Mouse (Mus musculus) kidney, postnatal 0 days (tissue): ENCODE data around the gene Abt1. TPM values are rescaled to one million over a fixed set of nuclear protein-coding genes. Genes with fewer than 3 reads are reported as not detected.

Experiments
- ATAC-seq: fragments of 200-750 bp; cut with Nextera tagmentation; replicated peaks from 2 replicates; pipeline ENCODE4 v1.8.0; 2017; ENCODE audit warnings: low read depth, moderate number of reproducible peaks, moderate TSS enrichment, moderate library complexity; ENCODE audit not compliant: low FRiP score
- DNase-seq: peaks from one replicate; pipeline ENCODE4 v3.0.0-alpha.2; 2016; ENCODE audit warnings: low spot score
- H3K27ac ChIP-seq: fragments of 300-500 bp; sonication (generic); 2 replicates; pipeline ENCODE4 v1.5.1; 2014; ENCODE audit warnings: mild to moderate bottlenecking
- H3K27me3 ChIP-seq: fragments of 300-500 bp; sonication (generic); 2 replicates; pipeline ENCODE4 v1.6.1; 2014; ENCODE audit warnings: low read length, mixed read lengths; ENCODE audit not compliant: insufficient read depth
- H3K36me3 ChIP-seq: fragments of 300-500 bp; sonication (generic); 2 replicates; pipeline ENCODE4 v1.6.1; 2014; ENCODE audit warnings: low read length, mixed read lengths; ENCODE audit not compliant: insufficient read depth
- H3K4me1 ChIP-seq: fragments of 300-500 bp; sonication (generic); replicated peaks from 2 replicates; pipeline ENCODE4 v1.6.1; 2014; ENCODE audit warnings: antibody characterized with exemption, low read length, mixed read lengths; ENCODE audit not compliant: insufficient read depth
- H3K4me2 ChIP-seq: fragments of 300-500 bp; sonication (generic); 2 replicates; pipeline ENCODE4 v1.6.1; 2014; ENCODE audit warnings: mild to moderate bottlenecking, low read length, moderate library complexity, mixed read lengths
- H3K4me3 ChIP-seq: fragments of 300-500 bp; sonication (generic); replicated peaks from 2 replicates; pipeline ENCODE4 v1.5.1; 2014; ENCODE audit warnings: low read depth, low read length
- H3K9ac ChIP-seq: fragments of 300-500 bp; sonication (generic); 2 replicates; pipeline ENCODE4 v1.6.1; 2014; ENCODE audit warnings: low read depth, low read length
- H3K9me3 ChIP-seq: fragments of 300-500 bp; sonication (generic); replicated peaks from 2 replicates; pipeline ENCODE4 v1.6.1; 2016; ENCODE audit warnings: low read length, inconsistent platforms, mixed read lengths
- CTCF ChIP-seq: IDR thresholded peaks from 2 replicates; pipeline ENCODE4 v1.5.1; 2016; ENCODE audit warnings: antibody characterized with exemption, low read depth, mild to moderate bottlenecking, moderate library complexity
- WGBS: fragments of 180-500 bp; shearing (Covaris S2); extraction: QIAGEN DNeasy Blood & Tissue Kit; methylation state at CpG from one replicate; pipeline ENCODE4 v1.1.7; 2014; 5-methylcytosine and 5-hydroxymethylcytosine counted together
- polyA plus RNA-seq: library from polyadenylated mRNA; unstranded; fragments of >200 nt; fragmentation: Nextera tagmentation; extraction: Ambion mirVana; gene quantifications from 2 replicates; pipeline ENCODE4 v1.2.1, GENCODE M21; 2015

The Abt1 gene
- polyA plus RNA-seq, 1 experiment from 2014 or later, result 10.0 TPM

DNA sequence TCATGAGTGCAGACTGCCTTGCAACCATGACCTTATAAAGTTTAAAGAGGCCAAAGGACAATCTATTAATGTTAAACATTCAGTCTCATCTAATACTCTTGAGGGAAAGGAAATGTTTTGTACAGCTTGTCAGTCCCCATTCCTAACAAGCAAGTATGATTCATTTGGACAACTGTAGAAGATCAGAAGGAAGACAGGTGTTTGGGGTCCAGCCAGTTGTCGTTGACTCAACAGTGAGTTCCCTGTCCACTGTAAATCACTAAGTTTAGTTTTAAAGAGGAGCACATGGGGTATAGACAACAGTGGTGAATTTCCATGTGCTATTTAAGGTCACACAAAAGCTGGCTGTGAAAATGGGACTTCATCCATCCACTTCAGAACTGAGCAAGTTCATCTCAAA, 51.2 kb downstream of the Abt1 start:
- Histone ChIP-seq H3K4me1 (peaks cover 9% of the 10 kb centered on the region), H3K4me2 (no peak overlapping the region), H3K9me3 (no peaks in the 10 kb centered on the region), H3K27me3 (no peaks in the 10 kb centered on the region), H3K27ac (no peak overlapping the region), H3K4me3 (no peak overlapping the region), H3K9ac (no peak overlapping the region), H3K36me3 (no peaks in the 10 kb centered on the region)
- ATAC-seq (no peak), DNase-seq (no peak)
- TF ChIP-seq CTCF, result no peak
- 69% methylated on average over 1 of the region's 1 CpGs for WGBS

DNA sequence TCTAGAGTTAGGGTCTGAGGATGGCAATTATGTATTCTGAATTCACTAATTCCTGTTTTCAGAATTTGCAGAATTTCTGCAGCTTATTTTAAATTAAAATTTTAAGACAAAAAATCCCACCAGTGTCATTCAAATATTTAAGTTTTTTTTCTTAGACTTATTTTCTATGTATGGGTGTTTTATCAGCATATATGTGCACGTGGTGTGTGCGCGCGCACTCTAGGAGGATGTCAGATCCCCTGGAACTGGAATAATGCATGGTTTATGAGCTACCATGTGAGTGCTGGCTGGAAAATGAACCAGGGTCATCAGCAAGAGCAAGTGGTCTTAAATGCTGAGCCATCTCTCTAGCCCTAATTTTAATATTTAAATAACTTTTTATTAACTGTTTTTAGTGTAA, 53.6 kb downstream of the Abt1 start:
- no peaks in the 10 kb centered on the region for H3K9me3 ChIP-seq
- H3K4me3 ChIP-seq, result no peak overlapping the region
- H3K27ac ChIP-seq, result no peak overlapping the region
- no peak for ATAC-seq
- no peak overlapping the region for H3K9ac ChIP-seq
- H3K4me1 ChIP-seq, result peaks cover 14% of the 10 kb centered on the region
- no peak for DNase-seq
- H3K36me3 ChIP-seq, result no peaks in the 10 kb centered on the region
- WGBS, result 95% methylated on average over 4 of the region's 4 CpGs
- no peak for TF ChIP-seq CTCF
- H3K4me2 ChIP-seq, result no peak overlapping the region
- H3K27me3 ChIP-seq, result no peaks in the 10 kb centered on the region

DNA sequence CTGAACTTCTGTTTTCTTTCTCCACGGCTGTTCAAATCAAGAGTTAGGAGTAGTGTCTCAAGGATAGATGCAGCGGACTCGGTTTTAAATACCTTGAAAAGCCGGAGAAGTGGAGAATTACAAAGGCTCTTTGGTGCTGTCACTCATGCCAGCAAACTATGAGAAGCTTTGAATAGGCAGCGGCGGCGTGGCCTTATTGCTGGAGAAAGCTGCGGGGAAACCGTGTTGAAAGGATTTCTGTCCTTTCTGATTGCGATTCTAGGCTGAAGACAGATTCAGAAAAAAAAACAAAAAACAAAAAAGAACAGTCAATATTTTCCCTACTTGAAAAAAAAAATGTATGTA, 54.3 kb downstream of the Abt1 start:
- H3K36me3 ChIP-seq, result no peaks in the 10 kb centered on the region
- H3K9me3 ChIP-seq, result no peaks in the 10 kb centered on the region
- ATAC-seq, result no peak
- H3K4me3 ChIP-seq, result peak overlapping the region; percentile 73
- H3K4me1 ChIP-seq, result peaks cover 14% of the 10 kb centered on the region
- WGBS, result under 1% methylated on average over 10 of the region's 10 CpGs
- no peak for TF ChIP-seq CTCF
- H3K27me3 ChIP-seq, result no peaks in the 10 kb centered on the region
- H3K27ac ChIP-seq, result peak overlapping the region; percentile 94
- DNase-seq, result no peak
- H3K9ac ChIP-seq, result peak overlapping the region; percentile 78
- H3K4me2 ChIP-seq, result peak overlapping the region; percentile 77

DNA sequence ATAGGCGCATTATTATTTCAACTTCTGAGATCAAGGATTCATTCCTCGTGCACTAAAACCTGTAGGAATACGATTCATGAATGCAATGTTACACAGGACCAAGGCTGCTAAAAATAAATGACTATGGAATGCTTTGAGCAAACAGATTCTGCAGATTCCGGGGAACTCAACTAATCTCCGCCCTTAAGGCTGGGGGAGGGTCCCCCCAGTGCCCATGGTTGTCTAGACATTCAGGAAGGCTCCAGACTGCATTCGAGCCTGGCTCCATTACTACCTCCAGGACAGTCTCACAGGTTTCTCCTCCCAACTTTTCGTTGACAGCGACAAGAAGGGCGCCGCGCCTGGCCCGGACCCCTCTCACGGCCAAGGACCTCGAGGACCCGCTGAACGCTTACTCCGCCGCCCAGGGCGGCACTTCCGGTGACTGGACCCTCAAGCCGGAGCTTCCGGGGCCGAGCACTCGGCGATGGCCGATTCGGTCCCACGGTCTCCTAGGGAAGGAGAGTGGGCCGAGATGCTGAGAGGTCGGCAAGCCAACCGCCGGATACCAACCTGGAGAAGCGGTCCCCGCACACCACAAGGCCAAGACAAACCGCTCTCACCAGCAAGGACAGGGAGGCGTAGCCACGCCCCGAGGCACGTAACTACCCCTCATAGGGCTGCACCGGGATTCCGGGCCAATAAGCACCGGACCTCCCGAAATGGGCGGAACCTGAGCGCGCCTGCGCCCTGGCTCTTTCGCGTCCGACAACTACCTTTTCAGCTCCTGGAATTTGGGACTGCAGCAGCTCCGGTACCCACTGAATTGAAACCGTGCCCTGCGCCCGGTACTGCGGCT, 54.9 kb downstream of the Abt1 start, which contains the start of gene Zfp322a:
TSS of gene Zfp322a (minus strand) at position 626 of the 838 bp plus-strand sequence.
- peak; percentile 100 for ATAC-seq
- no peaks in the 10 kb centered on the region for H3K9me3 ChIP-seq
- peak within 1 kb of the TSS; percentile 73 for H3K4me3 ChIP-seq
- DNase-seq, result peak; percentile 97
- H3K27me3 ChIP-seq, result no peaks in the 10 kb centered on the region
- TF ChIP-seq CTCF, result no peak
- 0 out of 2 replicates have a peak, but pooled peaks cover 2% of the 10 kb centered on the region for H3K36me3 ChIP-seq
- peak within 1 kb of the TSS; percentile 78 for H3K9ac ChIP-seq
- H3K4me2 ChIP-seq, result peak within 1 kb of the TSS; percentile 77
- under 1% methylated on average over 55 of the region's 55 CpGs for WGBS
- peak within 1 kb of the TSS; percentile 94 for H3K27ac ChIP-seq
- H3K4me1 ChIP-seq, result peaks cover 14% of the 10 kb centered on the region

Other genes with a start within 250 kb of the Abt1 start
- not detected in 2 replicates for gene Vmn1r220, start 235.9 kb downstream of the Abt1 start, polyA plus RNA-seq
- gene Vmn1r221, start 209.7 kb downstream of the Abt1 start, polyA plus RNA-seq, result not detected in 2 replicates
- not detected in 2 replicates for gene Vmn1r222, start 187.9 kb downstream of the Abt1 start, polyA plus RNA-seq
- not detected in 2 replicates for gene Vmn1r223, start 176.7 kb downstream of the Abt1 start, polyA plus RNA-seq
- 34.0 and 37.8 TPM in 2 replicates for gene Zfp322a, start 54.7 kb downstream of the Abt1 start, polyA plus RNA-seq
- gene Btn1a1, start 42.0 kb upstream of the Abt1 start, polyA plus RNA-seq, result 0.06 TPM in 1 of 2 replicates, not detected in the other
- 0.13 and 0.28 TPM in 2 replicates for gene Btn2a2, start 65.0 kb upstream of the Abt1 start, polyA plus RNA-seq
- 7.6 and 8.3 TPM in 2 replicates for gene Hist1h4h, start 107.2 kb upstream of the Abt1 start, polyA plus RNA-seq
- gene Hist1h2af, start 110.0 kb upstream of the Abt1 start, polyA plus RNA-seq, result 3.3 and 4.9 TPM in 2 replicates
- 3.9 and 4.0 TPM in 2 replicates for gene Hist1h3g, start 111.6 kb upstream of the Abt1 start, polyA plus RNA-seq
- gene Hist1h2bh, start 119.5 kb upstream of the Abt1 start, polyA plus RNA-seq, result 0.37 and 0.43 TPM in 2 replicates
- gene Hist1h3f, start 120.2 kb upstream of the Abt1 start, polyA plus RNA-seq, result 0.71 and 0.83 TPM in 2 replicates
- 0.58 TPM in 1 of 2 replicates, not detected in the other for gene Hist1h4f, start 127.8 kb upstream of the Abt1 start, polyA plus RNA-seq
- 0.22 and 0.23 TPM in 2 replicates for gene Hist1h1d, start 129.4 kb upstream of the Abt1 start, polyA plus RNA-seq
- 3.9 and 5.0 TPM in 2 replicates for gene Hist1h3e, start 138.5 kb upstream of the Abt1 start, polyA plus RNA-seq
- gene Hist1h2ae, start 147.4 kb upstream of the Abt1 start, polyA plus RNA-seq, result 42.2 and 50.2 TPM in 2 replicates
- gene Hist1h2bg, start 147.5 kb upstream of the Abt1 start, polyA plus RNA-seq, result 3.4 and 4.1 TPM in 2 replicates
- 3.4 TPM in 2 replicates for gene Hist1h2bf, start 150.3 kb upstream of the Abt1 start, polyA plus RNA-seq
- 0.27 and 0.76 TPM in 2 replicates for gene Hist1h2ad, start 150.5 kb upstream of the Abt1 start, polyA plus RNA-seq
- 2.6 and 4.2 TPM in 2 replicates for gene Hist1h3d, start 151.9 kb upstream of the Abt1 start, polyA plus RNA-seq
- 68.3 and 77.0 TPM in 2 replicates for gene Hist1h4d, start 157.7 kb upstream of the Abt1 start, polyA plus RNA-seq
- 0.83 and 0.84 TPM in 2 replicates for gene Hist1h2be, start 197.3 kb upstream of the Abt1 start, polyA plus RNA-seq
- gene Hist1h1e, start 198.7 kb upstream of the Abt1 start, polyA plus RNA-seq, result 13.0 and 14.3 TPM in 2 replicates